Mouse (Mus musculus) stomach, postnatal 0 days (tissue): ENCODE measurements at regions not wholly inside any gene's neighbourhood (a gene's known extent, or its start where the extent isn't known, plus 50 kb on each side); places are given as distances from the start of the nearest gene placed in this dataset.

ENCODE experiments used
- ATAC-seq: fragments of 200-750 bp; cut with Nextera tagmentation; 2 replicates; pipeline ENCODE4 v1.8.0; 2017; ENCODE audit not compliant: low FRiP score, low TSS enrichment
- DNase-seq: peaks from one replicate; pipeline ENCODE4 v3.0.0-alpha.2; 2016; ENCODE audit warnings: low spot score
- H3K27ac ChIP-seq: fragments of 300-500 bp; sonication (generic); replicated peaks from 2 replicates; pipeline ENCODE4 v1.5.1; 2014; ENCODE audit warnings: mild to moderate bottlenecking, control low read depth
- H3K27me3 ChIP-seq: fragments of 300-500 bp; sonication (generic); 2 replicates; pipeline ENCODE4 v1.6.1; 2014; ENCODE audit warnings: low read length; ENCODE audit not compliant: control insufficient read depth, insufficient read depth
- H3K36me3 ChIP-seq: fragments of 300-500 bp; sonication (generic); 2 replicates; pipeline ENCODE4 v1.6.1; 2014; ENCODE audit warnings: low read length, mixed read lengths; ENCODE audit not compliant: control insufficient read depth, insufficient read depth
- H3K4me1 ChIP-seq: fragments of 300-500 bp; sonication (generic); replicated peaks from 2 replicates; pipeline ENCODE4 v1.6.1; 2014; ENCODE audit warnings: antibody characterized with exemption; ENCODE audit not compliant: control insufficient read depth, insufficient read depth
- H3K4me2 ChIP-seq: fragments of 300-500 bp; sonication (generic); replicated peaks from 2 replicates; pipeline ENCODE4 v1.6.1; 2014; ENCODE audit warnings: low read depth, mild to moderate bottlenecking, control low read depth, moderate library complexity
- H3K4me3 ChIP-seq: fragments of 300-500 bp; sonication (generic); 2 replicates; pipeline ENCODE4 v1.5.1; 2014; ENCODE audit warnings: low read depth, low read length, control low read depth
- H3K9ac ChIP-seq: fragments of 300-500 bp; sonication (generic); 2 replicates; pipeline ENCODE4 v1.6.1; 2014; ENCODE audit warnings: mild to moderate bottlenecking, low read length, control low read depth, mixed read lengths
- H3K9me3 ChIP-seq: fragments of 300-500 bp; sonication (generic); 2 replicates; pipeline ENCODE4 v1.6.1; 2016; ENCODE audit warnings: low read length; ENCODE audit not compliant: control insufficient read depth
- CTCF ChIP-seq: IDR thresholded peaks from 2 replicates; pipeline ENCODE4 v1.5.1; 2016; ENCODE audit warnings: antibody characterized with exemption, low read depth, mild to moderate bottlenecking, moderate library complexity
- EP300 ChIP-seq: optimal IDR thresholded peaks from 2 replicates; pipeline ENCODE3; 2016; ENCODE audit warnings: antibody characterized with exemption
- WGBS: fragments of 180-500 bp; shearing (Covaris S2); extraction: QIAGEN DNeasy Blood & Tissue Kit; methylation state at CpG from one replicate; pipeline ENCODE4 v1.1.7; 2014; 5-methylcytosine and 5-hydroxymethylcytosine counted together

GRCm38 (mm10) chr7:111319917-111320316 lies 237.1 kb upstream of the Eif4g2 start:
- no peak overlapping the region for H3K27ac ChIP-seq
- no peak overlapping the region for H3K4me2 ChIP-seq
- no peaks in the 10 kb centered on the region for H3K4me1 ChIP-seq
- no peak overlapping the region for H3K9ac ChIP-seq
- H3K9me3 ChIP-seq: no peaks in the 10 kb centered on the region
- no peaks in the 10 kb centered on the region for H3K27me3 ChIP-seq
- DNase-seq: no peak
- H3K4me3 ChIP-seq: no peak overlapping the region
- TF ChIP-seq EP300 (no peak), CTCF (no peak)
- H3K36me3 ChIP-seq: no peaks in the 10 kb centered on the region
- WGBS: 71% methylated on average over 1 of the region's 1 CpGs
- no peak for ATAC-seq

GRCm38 (mm10) chr7:111316479-111316990 lies 233.7 kb upstream of the Eif4g2 start:
- Histone ChIP-seq H3K27ac (no peak overlapping the region), H3K4me3 (no peak overlapping the region), H3K27me3 (no peaks in the 10 kb centered on the region), H3K4me2 (no peak overlapping the region), H3K9me3 (no peaks in the 10 kb centered on the region), H3K4me1 (no peaks in the 10 kb centered on the region), H3K36me3 (no peaks in the 10 kb centered on the region), H3K9ac (no peak overlapping the region)
- TF ChIP-seq EP300 (no peak), CTCF (no peak)
- no peak for ATAC-seq
- 80% methylated on average over 2 of the region's 2 CpGs for WGBS
- no peak for DNase-seq

GRCm38 (mm10) chr7:111313921-111314320 lies 231.1 kb upstream of the Eif4g2 start:
- Histone ChIP-seq H3K27me3 (no peaks in the 10 kb centered on the region), H3K4me2 (no peak overlapping the region), H3K9ac (no peak overlapping the region), H3K4me3 (no peak overlapping the region), H3K27ac (no peak overlapping the region), H3K9me3 (no peaks in the 10 kb centered on the region), H3K4me1 (no peaks in the 10 kb centered on the region), H3K36me3 (no peaks in the 10 kb centered on the region)
- ATAC-seq: no peak
- WGBS: 92% methylated on average over 4 of the region's 4 CpGs
- TF ChIP-seq CTCF (no peak), EP300 (no peak)
- no peak for DNase-seq

- Histone ChIP-seq H3K4me1 (no peaks in the 10 kb centered on the region), H3K27me3 (no peaks in the 10 kb centered on the region), H3K36me3 (no peaks in the 10 kb centered on the region), H3K9me3 (no peaks in the 10 kb centered on the region), H3K27ac (no peak overlapping the region), H3K4me3 (no peak overlapping the region), H3K4me2 (no peak overlapping the region), H3K9ac (no peak overlapping the region)
- ATAC-seq (no peak), DNase-seq (no peak)
- TF ChIP-seq CTCF (peak; percentile 58), EP300 (no peak)
Observed at GRCm38 (mm10) chr7:111305196-111305595, 222.4 kb upstream of the Eif4g2 start.

- Histone ChIP-seq H3K9ac (no peak overlapping the region), H3K27me3 (no peaks in the 10 kb centered on the region), H3K9me3 (no peaks in the 10 kb centered on the region), H3K4me3 (no peak overlapping the region), H3K36me3 (no peaks in the 10 kb centered on the region), H3K4me2 (no peak overlapping the region), H3K4me1 (no peaks in the 10 kb centered on the region), H3K27ac (no peak overlapping the region)
- DNase-seq: no peak
- WGBS: 76% methylated on average over 16 of the region's 16 CpGs
- TF ChIP-seq EP300 (no peak), CTCF (no peak)
- ATAC-seq: no peak
Observed at GRCm38 (mm10) chr7:111301791-111302488, 219.1 kb upstream of the Eif4g2 start.

- Histone ChIP-seq H3K4me3 (no peak overlapping the region), H3K9me3 (no peaks in the 10 kb centered on the region), H3K9ac (no peak overlapping the region), H3K27ac (no peak overlapping the region), H3K4me1 (no peaks in the 10 kb centered on the region), H3K27me3 (no peaks in the 10 kb centered on the region), H3K4me2 (no peak overlapping the region), H3K36me3 (no peaks in the 10 kb centered on the region)
- no peak for ATAC-seq
- no peak for DNase-seq
- no peak for TF ChIP-seq CTCF
- TF ChIP-seq EP300: no peak
- 87% methylated on average over 9 of the region's 9 CpGs for WGBS
Observed at GRCm38 (mm10) chr7:111297174-111297902, 214.5 kb upstream of the Eif4g2 start.
